Mouse (Mus musculus): ENCODE measurements at regions not wholly inside any gene's neighbourhood (a gene's known extent, or its start where the extent isn't known, plus 50 kb on each side); places are given as distances from the start of the nearest gene placed in this dataset.

DNA sequence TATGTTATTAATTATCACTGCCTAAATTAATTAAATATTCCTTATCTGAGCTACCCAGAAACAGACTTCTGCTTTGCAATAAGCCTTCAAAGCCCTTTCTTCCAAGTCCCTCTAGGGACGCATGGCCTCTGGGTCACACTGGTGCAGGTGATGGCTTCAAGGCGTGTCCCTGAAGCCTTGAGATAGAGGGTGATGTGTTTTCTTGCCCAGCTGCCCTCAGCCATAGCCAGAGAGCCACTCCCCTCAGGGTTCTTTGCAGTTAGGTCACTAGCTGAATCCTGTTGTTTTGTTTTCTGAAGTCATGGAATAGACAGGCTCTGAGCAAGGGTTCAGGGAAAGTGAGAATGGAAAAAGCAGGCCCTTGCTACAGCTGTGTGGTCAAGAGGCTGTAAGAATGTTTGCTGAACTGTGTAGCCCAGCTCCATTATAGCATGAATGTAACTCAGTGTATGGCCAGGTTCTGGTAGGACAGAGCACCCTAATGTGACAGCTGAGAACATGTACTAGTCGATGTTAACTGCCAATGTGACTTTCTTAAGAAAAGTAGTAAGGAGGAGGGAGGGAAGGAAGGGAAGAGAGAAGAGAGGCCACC, 233.8 kb upstream of the Sox11 start:
- Histone ChIP-seq H3K9me3 (replicated peaks; ENCODE audit: control insufficient read depth, low read length) (no peaks in the 10 kb centered on the region), H3K9ac (ENCODE audit: low read depth, low read length) (no peak overlapping the region), H3K4me2 (no peak overlapping the region), H3K36me3 (ENCODE audit: control insufficient read depth, insufficient read depth, low read length) (no peaks in the 10 kb centered on the region), H3K4me3 (ENCODE audit: low read depth, low read length) (no peak overlapping the region), H3K4me1 (ENCODE audit: control insufficient read depth, insufficient read depth, low read length) (no peaks in the 10 kb centered on the region), H3K27me3 (ENCODE audit: control insufficient read depth, insufficient read depth, low read length) (no peaks in the 10 kb centered on the region), H3K27ac (ENCODE audit: low read depth, low read length) (no peak overlapping the region)
- WGBS (ENCODE audit: insufficient replicate concordance) = 68% methylated on average over 3 of the region's 3 CpGs
- no peak for ATAC-seq (replicated peaks; ENCODE audit: insufficient number of reproducible peaks, low FRiP score, low TSS enrichment)

DNA sequence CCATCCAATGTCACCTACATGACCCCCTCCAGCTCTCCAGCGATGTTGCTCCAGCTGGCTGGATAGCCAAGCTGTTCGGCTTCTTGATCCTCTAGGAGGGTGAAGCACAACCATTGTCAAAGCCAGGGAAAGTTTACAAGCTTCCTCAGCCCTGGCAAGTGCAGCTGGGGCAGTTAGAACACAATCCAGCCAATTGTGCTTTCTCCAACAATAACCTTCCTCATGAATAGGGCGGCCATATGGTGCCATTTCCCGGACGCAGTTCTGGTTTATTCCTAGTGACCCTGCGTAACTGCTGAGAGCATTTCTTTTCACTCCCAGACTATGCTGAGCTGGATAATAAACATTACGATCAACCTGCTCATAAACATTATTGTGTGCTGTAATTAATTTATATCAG, 233.3 kb upstream of the Sox11 start:
- H3K36me3 ChIP-seq (ENCODE audit: control insufficient read depth, insufficient read depth, low read length) = no peaks in the 10 kb centered on the region
- H3K4me3 ChIP-seq (ENCODE audit: low read depth, low read length) = no peak overlapping the region
- no peaks in the 10 kb centered on the region for H3K27me3 ChIP-seq (ENCODE audit: control insufficient read depth, insufficient read depth, low read length)
- H3K27ac ChIP-seq (ENCODE audit: low read depth, low read length) = no peak overlapping the region
- WGBS (ENCODE audit: insufficient replicate concordance) = 74% methylated on average over 7 of the region's 7 CpGs
- no peaks in the 10 kb centered on the region for H3K4me1 ChIP-seq (ENCODE audit: control insufficient read depth, insufficient read depth, low read length)
- H3K4me2 ChIP-seq = no peak overlapping the region
- ATAC-seq (replicated peaks; ENCODE audit: insufficient number of reproducible peaks, low FRiP score, low TSS enrichment) = no peak
- H3K9me3 ChIP-seq (replicated peaks; ENCODE audit: control insufficient read depth, low read length) = no peaks in the 10 kb centered on the region
- H3K9ac ChIP-seq (ENCODE audit: low read depth, low read length) = no peak overlapping the region

DNA sequence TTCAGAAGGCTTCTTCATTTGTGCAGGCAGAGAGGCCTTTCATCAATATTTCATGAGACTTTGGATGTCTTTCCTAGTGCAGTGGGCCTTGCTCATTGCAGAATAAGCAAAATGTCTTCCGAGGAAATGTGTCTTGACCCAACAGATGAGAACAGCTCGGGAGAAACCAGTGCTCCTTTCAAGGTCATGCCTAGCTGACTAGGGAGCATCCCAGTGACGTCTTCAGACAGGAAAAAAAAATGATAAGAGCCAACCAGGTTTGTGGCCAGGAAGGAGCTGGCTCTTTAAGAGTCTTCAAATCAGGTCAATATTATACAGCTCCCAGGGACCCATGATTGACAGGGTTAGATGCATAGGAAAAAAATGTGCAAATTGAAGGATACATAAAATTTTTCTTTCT, 224.9 kb upstream of the Sox11 start:
- Histone ChIP-seq H3K9ac (ENCODE audit: low read depth, low read length) (no peak overlapping the region), H3K36me3 (ENCODE audit: control insufficient read depth, insufficient read depth, low read length) (no peaks in the 10 kb centered on the region), H3K4me1 (ENCODE audit: control insufficient read depth, insufficient read depth, low read length) (no peaks in the 10 kb centered on the region), H3K9me3 (replicated peaks; ENCODE audit: control insufficient read depth, low read length) (no peaks in the 10 kb centered on the region), H3K27ac (ENCODE audit: low read depth, low read length) (no peak overlapping the region), H3K4me2 (no peak overlapping the region), H3K4me3 (ENCODE audit: low read depth, low read length) (no peak overlapping the region), H3K27me3 (ENCODE audit: control insufficient read depth, insufficient read depth, low read length) (no peaks in the 10 kb centered on the region)
- WGBS (ENCODE audit: insufficient replicate concordance) = 43% methylated on average over 3 of the region's 3 CpGs
- no peak for ATAC-seq (replicated peaks; ENCODE audit: insufficient number of reproducible peaks, low FRiP score, low TSS enrichment)

DNA sequence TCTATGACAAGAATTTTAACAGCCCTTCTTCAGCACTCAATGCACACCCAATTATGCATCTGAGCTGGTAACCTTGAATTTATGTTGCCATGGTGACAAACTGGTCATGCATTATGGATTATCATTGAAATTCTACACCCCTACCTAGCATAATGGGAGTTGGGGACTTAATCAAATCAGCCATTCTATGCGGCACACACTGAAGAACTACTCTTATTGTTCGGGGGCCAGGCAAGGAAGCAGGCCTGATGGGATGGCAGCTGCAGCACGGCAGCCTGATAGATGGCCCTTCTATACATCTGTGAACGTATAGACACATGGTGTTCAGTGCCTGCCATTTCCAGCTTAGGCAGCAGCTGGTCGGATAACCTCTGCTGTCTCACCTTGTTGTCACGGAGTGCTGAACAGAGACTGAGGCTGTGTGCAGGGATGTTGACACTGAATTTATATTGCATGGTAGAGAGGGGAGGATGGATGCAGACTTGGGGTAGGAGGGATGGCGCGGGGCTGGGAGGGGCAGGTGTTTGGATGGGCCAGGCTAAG, 223.7 kb upstream of the Sox11 start:
- no peaks in the 10 kb centered on the region for H3K27me3 ChIP-seq (ENCODE audit: control insufficient read depth, insufficient read depth, low read length)
- H3K9me3 ChIP-seq (replicated peaks; ENCODE audit: control insufficient read depth, low read length) = no peaks in the 10 kb centered on the region
- no peak overlapping the region for H3K27ac ChIP-seq (ENCODE audit: low read depth, low read length)
- 62% methylated on average over 8 of the region's 8 CpGs for WGBS (ENCODE audit: insufficient replicate concordance)
- no peak overlapping the region for H3K4me2 ChIP-seq
- ATAC-seq (replicated peaks; ENCODE audit: insufficient number of reproducible peaks, low FRiP score, low TSS enrichment) = no peak
- H3K36me3 ChIP-seq (ENCODE audit: control insufficient read depth, insufficient read depth, low read length) = no peaks in the 10 kb centered on the region
- H3K4me1 ChIP-seq (ENCODE audit: control insufficient read depth, insufficient read depth, low read length) = no peaks in the 10 kb centered on the region
- no peak overlapping the region for H3K4me3 ChIP-seq (ENCODE audit: low read depth, low read length)
- no peak overlapping the region for H3K9ac ChIP-seq (ENCODE audit: low read depth, low read length)

DNA sequence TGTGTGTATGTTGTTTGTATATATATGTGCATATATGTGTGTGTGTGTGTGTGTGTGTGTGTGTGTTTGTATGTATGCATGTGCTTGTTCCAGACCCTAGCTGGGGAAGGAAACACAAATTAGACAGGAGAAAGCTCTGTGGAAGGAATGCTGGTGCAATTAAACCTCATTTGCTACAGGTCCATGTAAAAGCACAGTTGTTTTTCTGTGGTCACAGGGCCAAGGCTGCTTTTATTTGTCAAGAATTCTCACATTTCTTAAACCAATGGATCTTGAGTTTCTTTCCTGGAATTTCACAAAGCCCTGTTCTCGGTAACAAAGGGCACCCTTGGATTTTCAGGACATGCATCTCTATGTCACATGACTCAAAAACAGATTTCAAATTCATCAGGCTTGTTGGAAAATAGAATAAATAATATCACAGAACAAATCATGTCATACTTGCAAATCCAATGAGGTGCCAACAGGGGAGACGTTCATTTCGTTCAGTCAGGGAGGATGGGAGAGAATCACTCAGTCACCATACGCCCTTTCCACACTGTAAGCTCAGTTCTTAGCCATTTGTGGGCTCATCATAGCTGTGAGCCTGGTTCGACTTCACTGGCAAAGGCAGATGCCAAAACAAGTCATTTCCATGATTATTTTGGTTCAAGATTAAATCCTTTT, 222.4 kb upstream of the Sox11 start:
- Histone ChIP-seq H3K4me1 (ENCODE audit: control insufficient read depth, insufficient read depth, low read length) (no peaks in the 10 kb centered on the region), H3K27me3 (ENCODE audit: control insufficient read depth, insufficient read depth, low read length) (no peaks in the 10 kb centered on the region), H3K4me3 (ENCODE audit: low read depth, low read length) (no peak overlapping the region), H3K9ac (ENCODE audit: low read depth, low read length) (no peak overlapping the region), H3K9me3 (replicated peaks; ENCODE audit: control insufficient read depth, low read length) (no peaks in the 10 kb centered on the region), H3K27ac (ENCODE audit: low read depth, low read length) (no peak overlapping the region), H3K36me3 (ENCODE audit: control insufficient read depth, insufficient read depth, low read length) (no peaks in the 10 kb centered on the region), H3K4me2 (no peak overlapping the region)
- 66% methylated on average over 5 of the region's 5 CpGs for WGBS (ENCODE audit: insufficient replicate concordance)
- no peak for ATAC-seq (replicated peaks; ENCODE audit: insufficient number of reproducible peaks, low FRiP score, low TSS enrichment)

DNA sequence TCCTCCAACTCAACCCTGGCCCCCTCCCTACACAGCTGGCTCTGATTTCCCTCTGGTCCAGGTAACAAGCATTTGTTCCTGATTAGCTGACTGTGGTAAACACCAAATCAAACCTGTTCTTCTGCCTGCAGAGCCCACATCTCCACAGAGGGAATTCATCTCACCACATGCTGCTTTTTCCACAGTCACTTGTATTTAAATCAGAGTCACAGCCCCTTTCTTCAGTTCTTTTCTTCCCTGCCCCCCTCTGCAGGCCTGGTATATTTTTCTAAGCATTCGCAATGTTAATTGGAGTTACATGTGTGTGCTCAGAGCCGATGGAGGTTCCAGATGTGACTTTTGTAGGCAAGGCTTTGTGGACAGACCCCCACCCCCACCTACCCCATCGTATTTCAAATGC, 221.5 kb upstream of the Sox11 start:
- whole genome bisulfite sequencing (ENCODE audit: insufficient replicate concordance) = 43% methylated on average over 3 of the region's 3 CpGs

DNA sequence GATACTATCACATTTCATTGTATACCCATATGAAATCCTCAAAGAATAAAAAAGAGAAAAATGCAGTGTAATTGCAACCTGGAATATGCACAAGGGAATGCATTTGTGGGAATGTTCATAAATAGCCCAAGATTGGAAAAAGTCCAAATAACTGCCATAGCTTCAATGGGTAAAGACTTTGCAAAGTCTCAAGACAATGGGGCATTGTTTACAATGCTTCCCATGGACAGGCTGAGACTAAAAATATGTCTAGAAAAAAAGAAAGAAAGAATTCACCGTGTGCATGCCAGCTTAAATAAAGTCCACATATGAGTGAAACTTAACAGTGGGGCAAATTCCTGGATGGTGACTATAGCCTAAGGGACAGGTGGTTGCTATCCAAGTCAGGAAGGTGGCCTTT, 210.4 kb upstream of the Sox11 start:
- H3K4me3 ChIP-seq (ENCODE audit: low read depth, low read length) = no peak overlapping the region
- H3K4me1 ChIP-seq (ENCODE audit: control insufficient read depth, insufficient read depth, low read length) = no peaks in the 10 kb centered on the region
- ATAC-seq (replicated peaks; ENCODE audit: insufficient number of reproducible peaks, low FRiP score, low TSS enrichment) = no peak
- 52% methylated on average over 1 of the region's 1 CpGs for WGBS (ENCODE audit: insufficient replicate concordance)
- H3K27me3 ChIP-seq (ENCODE audit: control insufficient read depth, insufficient read depth, low read length) = no peaks in the 10 kb centered on the region
- no peaks in the 10 kb centered on the region for H3K36me3 ChIP-seq (ENCODE audit: control insufficient read depth, insufficient read depth, low read length)
- no peak overlapping the region for H3K4me2 ChIP-seq
- H3K9me3 ChIP-seq (replicated peaks; ENCODE audit: control insufficient read depth, low read length) = no peaks in the 10 kb centered on the region
- no peak overlapping the region for H3K27ac ChIP-seq (ENCODE audit: low read depth, low read length)
- no peak overlapping the region for H3K9ac ChIP-seq (ENCODE audit: low read depth, low read length)

More for the DNA sequence above, 221.5 kb upstream of the Sox11 start:
- Histone ChIP-seq H3K4me2 (no peak overlapping the region), H3K36me3 (ENCODE audit: control insufficient read depth, insufficient read depth, low read length) (no peaks in the 10 kb centered on the region), H3K9me3 (replicated peaks; ENCODE audit: control insufficient read depth, low read length) (no peaks in the 10 kb centered on the region), H3K27ac (ENCODE audit: low read depth, low read length) (no peak overlapping the region), H3K27me3 (ENCODE audit: control insufficient read depth, insufficient read depth, low read length) (no peaks in the 10 kb centered on the region), H3K4me3 (ENCODE audit: low read depth, low read length) (no peak overlapping the region), H3K9ac (ENCODE audit: low read depth, low read length) (no peak overlapping the region), H3K4me1 (ENCODE audit: control insufficient read depth, insufficient read depth, low read length) (no peaks in the 10 kb centered on the region)
- ATAC-seq (replicated peaks; ENCODE audit: insufficient number of reproducible peaks, low FRiP score, low TSS enrichment) = no peak

DNA sequence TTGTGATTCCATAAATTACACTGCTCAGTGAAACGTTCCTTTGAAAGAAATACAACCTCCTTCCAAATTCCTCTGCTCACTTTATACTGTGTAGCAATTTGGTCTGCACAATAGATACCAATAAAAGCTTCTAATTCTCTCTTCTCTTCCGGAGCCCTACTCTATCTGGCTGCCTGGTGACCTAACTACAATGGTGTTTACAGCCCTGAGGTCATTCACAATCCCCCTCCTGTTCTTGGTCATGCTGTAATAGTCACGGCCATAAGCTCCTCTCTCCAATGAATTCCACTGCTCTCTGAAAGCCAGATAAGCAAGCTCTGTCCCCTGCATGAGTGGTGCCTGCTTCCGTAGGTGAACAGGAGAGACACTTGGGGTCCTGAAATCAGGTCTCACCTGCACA, 195.8 kb upstream of the Sox11 start:
- no peaks in the 10 kb centered on the region for H3K27me3 ChIP-seq (ENCODE audit: control insufficient read depth, insufficient read depth, low read length)
- H3K4me1 ChIP-seq (ENCODE audit: control insufficient read depth, insufficient read depth, low read length) = no peaks in the 10 kb centered on the region
- ATAC-seq (replicated peaks; ENCODE audit: insufficient number of reproducible peaks, low FRiP score, low TSS enrichment) = no peak
- H3K4me3 ChIP-seq (ENCODE audit: low read depth, low read length) = no peak overlapping the region
- no peaks in the 10 kb centered on the region for H3K9me3 ChIP-seq (replicated peaks; ENCODE audit: control insufficient read depth, low read length)
- H3K9ac ChIP-seq (ENCODE audit: low read depth, low read length) = no peak overlapping the region
- no peak overlapping the region for H3K4me2 ChIP-seq
- WGBS (ENCODE audit: insufficient replicate concordance) = 26% methylated on average over 4 of the region's 4 CpGs
- H3K27ac ChIP-seq (ENCODE audit: low read depth, low read length) = no peak overlapping the region
- H3K36me3 ChIP-seq (ENCODE audit: control insufficient read depth, insufficient read depth, low read length) = no peaks in the 10 kb centered on the region

DNA sequence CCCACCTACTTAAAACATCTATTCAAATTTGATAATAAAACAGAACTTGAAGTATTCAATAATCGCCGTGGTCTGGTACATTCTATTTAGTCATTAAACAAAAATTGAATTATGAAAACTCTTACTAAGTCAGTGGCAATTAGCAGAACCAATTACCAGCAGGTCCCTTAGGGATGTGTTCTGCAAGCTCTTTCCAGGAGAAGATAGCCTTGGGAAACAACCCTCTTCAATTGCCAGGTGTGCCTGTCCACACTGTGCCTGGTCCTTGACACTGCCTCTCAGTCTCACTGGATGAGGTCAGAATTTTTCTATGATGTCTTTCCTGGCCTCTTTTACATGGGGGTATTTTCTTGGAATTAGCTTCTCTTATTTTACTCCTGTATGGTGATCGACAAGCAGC, 195.1 kb upstream of the Sox11 start:
- Histone ChIP-seq H3K27ac (ENCODE audit: low read depth, low read length) (no peak overlapping the region), H3K4me2 (no peak overlapping the region)

More for the DNA sequence above, 195.1 kb upstream of the Sox11 start:
- H3K27me3 ChIP-seq (ENCODE audit: control insufficient read depth, insufficient read depth, low read length) = no peaks in the 10 kb centered on the region
- no peak overlapping the region for H3K9ac ChIP-seq (ENCODE audit: low read depth, low read length)
- no peak overlapping the region for H3K4me3 ChIP-seq (ENCODE audit: low read depth, low read length)
- WGBS (ENCODE audit: insufficient replicate concordance) = 86% methylated on average over 3 of the region's 3 CpGs
- no peaks in the 10 kb centered on the region for H3K4me1 ChIP-seq (ENCODE audit: control insufficient read depth, insufficient read depth, low read length)
- no peak for ATAC-seq (replicated peaks; ENCODE audit: insufficient number of reproducible peaks, low FRiP score, low TSS enrichment)
- no peaks in the 10 kb centered on the region for H3K9me3 ChIP-seq (replicated peaks; ENCODE audit: control insufficient read depth, low read length)
- no peaks in the 10 kb centered on the region for H3K36me3 ChIP-seq (ENCODE audit: control insufficient read depth, insufficient read depth, low read length)
